Mouse (Mus musculus) adrenal gland, postnatal 14 days (tissue): ENCODE measurements around the gene Timm13. TPM values are rescaled to one million over a fixed set of nuclear protein-coding genes. Genes with fewer than 3 reads are reported as not detected.

Experiments
- DNase-seq: peaks from one replicate; pipeline ENCODE4 v3.0.0; 2021; ENCODE audit warnings: mixed read lengths
- total RNA-seq: library from RNA; stranded (reverse); gene quantifications from 2 replicates; pipeline ENCODE4 v1.2.3, GENCODE M21; 2021

Timm13 gene
- total RNA-seq, 1 experiment from 2014 or later, result 252 TPM

DNA sequence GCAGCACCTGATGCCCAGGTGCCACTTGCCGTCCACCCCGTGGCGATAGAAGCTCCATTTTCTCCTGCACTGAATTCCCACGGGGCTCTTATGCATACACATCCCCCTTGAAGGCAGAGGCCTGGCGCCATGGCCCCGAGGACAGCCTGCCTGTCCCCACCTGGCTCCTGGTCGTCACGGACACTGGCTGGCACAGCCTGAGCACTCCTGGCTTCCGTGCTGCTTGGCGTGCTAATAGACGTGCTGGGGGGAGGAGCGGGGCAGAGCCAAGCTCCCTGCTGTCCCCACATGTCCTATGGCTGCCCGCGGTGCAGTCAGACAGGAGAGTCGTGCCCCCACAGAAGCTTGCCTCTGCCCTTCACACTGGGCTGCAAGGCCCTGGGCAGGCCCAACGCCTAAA is 36.3 kb downstream of the Timm13 start:
- no peak for DNase-seq

DNA sequence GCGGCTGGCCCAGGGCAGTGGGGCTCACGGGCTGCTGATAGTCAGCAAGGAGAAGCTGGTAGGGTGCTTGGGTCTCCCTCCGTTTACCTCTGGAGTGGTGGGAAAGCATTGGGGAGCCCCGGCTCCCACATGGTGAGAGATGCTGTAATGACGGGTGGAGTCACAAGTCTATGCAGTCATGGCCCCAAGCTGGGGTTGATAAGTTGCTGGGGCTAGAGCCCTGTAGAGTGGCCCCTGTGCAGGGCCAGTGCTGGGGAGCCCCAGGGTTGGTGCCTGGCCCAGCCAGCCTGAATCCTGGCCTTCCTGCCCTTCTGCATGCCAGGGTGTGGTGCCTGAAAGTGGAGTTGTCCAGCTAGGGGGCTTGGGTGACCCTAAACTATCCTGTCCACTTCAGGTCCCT is 38.5 kb downstream of the Timm13 start:
- DNase-seq, result no peak

DNA sequence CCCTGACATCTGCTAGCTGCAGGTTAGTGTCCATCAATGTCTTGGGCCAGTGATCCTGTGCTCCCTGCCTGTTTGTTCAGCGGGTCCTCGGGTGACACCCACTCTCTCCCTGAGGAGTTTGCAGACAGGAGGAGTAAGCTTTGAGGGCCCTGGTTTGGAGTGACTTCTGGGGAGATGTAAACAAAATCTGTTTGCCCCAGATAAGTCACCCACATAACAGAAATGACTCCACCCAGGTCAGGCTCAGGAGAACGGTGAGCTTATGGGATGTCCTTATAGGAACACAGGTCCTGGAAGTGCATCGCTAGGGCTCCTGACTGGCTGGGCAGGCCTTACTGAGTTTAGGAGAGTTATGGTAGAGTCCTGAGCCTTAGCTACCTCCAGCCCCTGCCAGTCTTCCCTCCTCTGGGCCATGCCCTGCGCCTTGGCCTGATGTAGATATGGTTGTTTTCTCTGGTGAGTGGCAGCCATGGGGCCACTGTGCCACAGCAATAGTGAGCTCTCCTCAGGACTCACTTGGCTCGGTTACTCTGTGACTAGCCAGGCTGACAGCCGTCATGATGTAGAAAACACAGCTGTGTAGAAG is 42.3 kb downstream of the Timm13 start:
- DNase-seq, result no peak

GRCm38 (mm10) chr10:80857848-80858247 is 42.9 kb downstream of the Timm13 start:
- no peak for DNase-seq

GRCm38 (mm10) chr10:80857386-80857785 is 43.4 kb downstream of the Timm13 start:
- no peak for DNase-seq

GRCm38 (mm10) chr10:80856908-80857307 is 43.9 kb downstream of the Timm13 start:
- no peak for DNase-seq

DNA sequence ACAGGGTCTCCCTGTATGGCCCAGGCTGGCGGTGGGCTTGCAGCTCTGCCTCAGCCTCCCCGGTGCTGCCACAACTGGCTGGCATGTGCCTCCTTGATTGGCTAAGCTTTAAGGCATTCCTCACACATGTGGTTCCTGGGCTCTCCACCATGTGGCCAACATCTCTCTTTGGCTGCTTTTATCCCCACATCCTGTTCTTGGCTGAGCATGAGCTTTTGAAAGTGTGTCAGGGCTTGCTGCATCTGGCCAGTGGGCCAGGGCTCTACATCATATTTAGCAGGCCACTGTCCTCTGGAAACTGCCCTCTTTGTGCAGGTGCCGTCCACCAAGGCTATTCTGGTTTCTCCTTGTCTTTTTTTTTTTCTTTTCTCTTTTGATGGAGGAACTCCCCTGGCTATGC is 44.5 kb downstream of the Timm13 start:
- DNase-seq, result peak; percentile 47

GRCm38 (mm10) chr10:80855749-80856073 is 45.1 kb downstream of the Timm13 start:
- DNase-seq, result peak; percentile 20

GRCm38 (mm10) chr10:80854913-80855748 is 45.6 kb downstream of the Timm13 start, which contains the start of the genes Lsm7 and Sppl2b:
Gene Lsm7 (minus strand): TSS chr10:80855209.
Gene Sppl2b (plus strand): TSS chr10:80855275.
- peak; percentile 98 for DNase-seq

Other genes with a start within 250 kb of the Timm13 start
- 53.5 and 58.0 TPM in 2 replicates for gene Btbd2, start 243.9 kb downstream of the Timm13 start, total RNA-seq
- 224 and 226 TPM in 2 replicates for gene Mknk2, start 222.9 kb downstream of the Timm13 start, total RNA-seq
- 12.8 and 24.1 TPM in 2 replicates for gene Mob3a, start 199.0 kb downstream of the Timm13 start, total RNA-seq
- gene Izumo4, start 198.8 kb downstream of the Timm13 start, total RNA-seq, result 12.1 and 12.6 TPM in 2 replicates
- gene Ap3d1, start 158.7 kb downstream of the Timm13 start, total RNA-seq, result 80.3 and 85.6 TPM in 2 replicates
- 82.3 and 90.7 TPM in 2 replicates for gene Dot1l, start 145.8 kb downstream of the Timm13 start, total RNA-seq
- gene Sf3a2, start 102.8 kb downstream of the Timm13 start, total RNA-seq, result 47.6 and 52.2 TPM in 2 replicates
- gene Plekhj1, start 102.3 kb downstream of the Timm13 start, total RNA-seq, result 59.5 and 71.1 TPM in 2 replicates
- 0.74 and 0.94 TPM in 2 replicates for gene Amh, start 95.7 kb downstream of the Timm13 start, total RNA-seq
- 2.8 and 3.1 TPM in 2 replicates for gene Jsrp1, start 87.5 kb downstream of the Timm13 start, total RNA-seq
- 734 and 741 TPM in 2 replicates for gene Oaz1, start 74.3 kb downstream of the Timm13 start, total RNA-seq
- 1.0 and 1.2 TPM in 2 replicates for gene Lingo3, start 56.9 kb downstream of the Timm13 start, total RNA-seq
- gene Lsm7, start 45.8 kb downstream of the Timm13 start, total RNA-seq, result 35.1 and 43.3 TPM in 2 replicates
- 30.5 and 33.0 TPM in 2 replicates for gene Sppl2b, start 45.7 kb downstream of the Timm13 start, total RNA-seq
- gene Tmprss9, start 29.1 kb downstream of the Timm13 start, total RNA-seq, result 0.11 TPM in 1 of 2 replicates, not detected in the other
- gene Lmnb2, start 17.3 kb upstream of the Timm13 start, total RNA-seq, result 14.9 and 15.8 TPM in 2 replicates
- gene Gadd45b, start 29.1 kb upstream of the Timm13 start, total RNA-seq, result 29.8 and 91.3 TPM in 2 replicates
- 5.9 and 6.2 TPM in 2 replicates for gene Gng7, start 114.0 kb upstream of the Timm13 start, total RNA-seq
- gene Diras1, start 124.7 kb upstream of the Timm13 start, total RNA-seq, result 2.1 and 2.3 TPM in 2 replicates
- 30.3 and 30.5 TPM in 2 replicates for gene Slc39a3, start 136.5 kb upstream of the Timm13 start, total RNA-seq
- 212 and 215 TPM in 2 replicates for gene Sgta, start 159.2 kb upstream of the Timm13 start, total RNA-seq
- gene Thop1, start 169.1 kb upstream of the Timm13 start, total RNA-seq, result 56.0 and 60.6 TPM in 2 replicates
- gene Creb3l3, start 197.9 kb upstream of the Timm13 start, total RNA-seq, result 2.5 and 26.5 TPM in 2 replicates
- gene Map2k2, start 204.9 kb upstream of the Timm13 start, total RNA-seq, result 161 and 163 TPM in 2 replicates
- gene Zbtb7a, start 234.3 kb upstream of the Timm13 start, total RNA-seq, result 66.9 and 73.8 TPM in 2 replicates